Mouse (Mus musculus): ENCODE measurements around the gene Tm7sf2. TPM values are rescaled to one million over a fixed set of nuclear protein-coding genes. Genes with fewer than 3 reads are reported as not detected.
A peak's percentile ranks its signal among the peaks of the same experiment; 100 is the strongest.
"Not testable (repeated sequence)": the region's sequence is repeated elsewhere in the genome, so short reads cannot be mapped to it uniquely, and the experiment has no call there.

Tm7sf2 gene
- polyA plus RNA-seq, 1 experiment from 2014 or later = 22.1 TPM

GRCm38 (mm10) chr19:6048681-6049410, 19.3 kb downstream of the Tm7sf2 start:
- Histone ChIP-seq H3K9ac (ENCODE audit: low read depth, low read length) (no peak overlapping the region), H3K36me3 (ENCODE audit: control insufficient read depth, insufficient read depth, low read length) (peaks cover 60% of the 10 kb centered on the region), H3K9me3 (ENCODE audit: control insufficient read depth, low read length) (no peaks in the 10 kb centered on the region), H3K4me3 (ENCODE audit: low read length) (no peak overlapping the region), H3K4me2 (replicated peaks; ENCODE audit: low read depth, low read length) (no peak overlapping the region), H3K27ac (ENCODE audit: low read depth, low read length) (no peak overlapping the region), H3K27me3 (ENCODE audit: control insufficient read depth, insufficient read depth, low read length) (no peaks in the 10 kb centered on the region), H3K4me1 (ENCODE audit: control insufficient read depth, insufficient read depth, low read length) (peaks cover 9% of the 10 kb centered on the region)
- WGBS = 87% methylated on average over 11 of the region's 11 CpGs
- ATAC-seq (ENCODE audit: low FRiP score, low TSS enrichment) = no peak

DNA sequence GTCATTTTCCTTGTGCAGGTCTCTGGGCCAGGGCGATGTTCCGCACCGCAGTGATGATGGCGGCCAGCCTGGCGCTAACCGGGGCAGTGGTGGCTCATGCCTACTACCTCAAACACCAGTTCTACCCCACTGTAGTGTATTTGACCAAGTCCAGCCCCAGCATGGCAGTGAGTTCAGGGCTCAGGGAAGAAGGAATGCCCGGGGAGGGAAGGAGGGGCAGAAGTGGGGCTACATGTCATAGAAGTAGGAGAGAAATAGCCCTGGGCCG, 20.3 kb downstream of the Tm7sf2 start:
- no peak for ATAC-seq (ENCODE audit: low FRiP score, low TSS enrichment)
- H3K36me3 ChIP-seq (ENCODE audit: control insufficient read depth, insufficient read depth, low read length) = peaks cover 50% of the 10 kb centered on the region
- H3K9ac ChIP-seq (ENCODE audit: low read depth, low read length) = peak overlapping the region; percentile 89; the same call in 1 of the 2 replicates
- no peak overlapping the region for H3K27ac ChIP-seq (ENCODE audit: low read depth, low read length)
- H3K4me3 ChIP-seq (ENCODE audit: low read length) = peak overlapping the region; percentile 95
- H3K4me2 ChIP-seq (replicated peaks; ENCODE audit: low read depth, low read length) = peak overlapping the region; percentile 93
- no peaks in the 10 kb centered on the region for H3K9me3 ChIP-seq (ENCODE audit: control insufficient read depth, low read length)
- peaks cover 9% of the 10 kb centered on the region for H3K4me1 ChIP-seq (ENCODE audit: control insufficient read depth, insufficient read depth, low read length)
- 87% methylated on average over 8 of the region's 8 CpGs for whole genome bisulfite sequencing
- no peaks in the 10 kb centered on the region for H3K27me3 ChIP-seq (ENCODE audit: control insufficient read depth, insufficient read depth, low read length)

- no peaks in the 10 kb centered on the region for H3K9me3 ChIP-seq (ENCODE audit: control insufficient read depth, low read length)
- WGBS = under 1% methylated on average over 31 of the region's 44 CpGs
These were observed 20.8 kb downstream of the Tm7sf2 start for GRCm38 (mm10) chr19:6047154-6047898.

DNA sequence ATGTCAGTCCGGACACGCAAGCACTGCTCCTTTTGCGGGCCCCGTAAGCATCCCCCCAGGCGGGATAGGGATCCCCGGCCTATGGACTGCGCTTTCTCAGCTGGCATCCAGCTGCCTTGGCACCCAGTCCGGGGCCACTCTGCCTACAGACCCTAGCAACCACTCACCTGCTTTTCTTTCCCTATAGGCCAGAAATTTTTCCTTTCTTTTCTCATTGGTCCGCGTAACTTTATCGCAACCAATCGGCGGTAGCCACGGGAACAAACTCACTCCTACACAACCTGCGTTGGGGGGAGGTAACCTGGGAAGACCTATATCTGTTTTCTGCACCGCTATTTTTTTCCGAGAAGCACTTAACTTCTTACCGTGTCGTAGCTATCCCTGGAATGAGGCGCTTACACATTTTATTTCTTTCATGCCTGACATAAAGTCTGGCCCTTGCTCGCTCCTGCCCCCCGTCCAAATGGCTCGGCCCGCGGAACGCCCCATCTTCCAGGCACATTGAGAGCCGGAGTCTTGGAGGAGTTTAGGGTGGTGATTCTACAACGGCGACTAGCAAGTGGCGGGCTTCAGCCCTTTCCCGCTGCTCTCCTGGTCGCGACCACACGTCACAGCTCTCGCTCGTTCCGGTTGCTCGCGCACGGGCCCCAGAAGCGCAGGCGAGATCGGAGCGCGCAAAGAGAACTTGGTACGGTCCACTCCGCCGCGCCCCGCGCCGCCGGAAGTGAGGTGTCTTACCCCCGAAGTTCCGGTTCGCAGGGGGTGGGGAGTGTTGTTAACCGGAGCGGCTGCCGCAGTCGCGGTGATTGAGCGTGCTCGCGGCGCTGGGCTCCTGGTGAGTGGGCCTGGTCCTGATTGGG, 21.6 kb downstream of the Tm7sf2 start, which contains the start of gene Syvn1:
TSS of gene Syvn1 (plus strand) at position 283 of the 860 bp plus-strand sequence.
- peak within 1 kb of the TSS; percentile 89 for H3K9ac ChIP-seq (ENCODE audit: low read depth, low read length)
- peak within 1 kb of the TSS; percentile 95 for H3K4me3 ChIP-seq (ENCODE audit: low read length)
- H3K27ac ChIP-seq (ENCODE audit: low read depth, low read length) = peak within 1 kb of the TSS; percentile 99
- no peaks in the 10 kb centered on the region for H3K9me3 ChIP-seq (ENCODE audit: control insufficient read depth, low read length)
- under 1% methylated on average over 65 of the region's 65 CpGs for WGBS
- no peaks in the 10 kb centered on the region for H3K27me3 ChIP-seq (ENCODE audit: control insufficient read depth, insufficient read depth, low read length)
- H3K4me2 ChIP-seq (replicated peaks; ENCODE audit: low read depth, low read length) = peak within 1 kb of the TSS; percentile 93
- peaks cover 37% of the 10 kb centered on the region for H3K36me3 ChIP-seq (ENCODE audit: control insufficient read depth, insufficient read depth, low read length)
- ATAC-seq (ENCODE audit: low FRiP score, low TSS enrichment) = peak; percentile 85
- H3K4me1 ChIP-seq (ENCODE audit: control insufficient read depth, insufficient read depth, low read length) = peaks cover 12% of the 10 kb centered on the region

More at GRCm38 (mm10) chr19:6047154-6047898, 20.8 kb downstream of the Tm7sf2 start:
- Histone ChIP-seq H3K4me1 (ENCODE audit: control insufficient read depth, insufficient read depth, low read length) (peaks cover 9% of the 10 kb centered on the region), H3K27me3 (ENCODE audit: control insufficient read depth, insufficient read depth, low read length) (no peaks in the 10 kb centered on the region), H3K4me3 (ENCODE audit: low read length) (peak overlapping the region; percentile 95), H3K27ac (ENCODE audit: low read depth, low read length) (peak overlapping the region; percentile 99), H3K36me3 (ENCODE audit: control insufficient read depth, insufficient read depth, low read length) (peaks cover 45% of the 10 kb centered on the region), H3K9ac (ENCODE audit: low read depth, low read length) (peak overlapping the region; percentile 89), H3K4me2 (replicated peaks; ENCODE audit: low read depth, low read length) (peak overlapping the region; percentile 93)
- ATAC-seq (ENCODE audit: low FRiP score, low TSS enrichment) = peak; percentile 34

- peaks cover 28% of the 10 kb centered on the region for H3K36me3 ChIP-seq (ENCODE audit: control insufficient read depth, insufficient read depth, low read length)
- no peaks in the 10 kb centered on the region for H3K27me3 ChIP-seq (ENCODE audit: control insufficient read depth, insufficient read depth, low read length)
- H3K4me1 ChIP-seq (ENCODE audit: control insufficient read depth, insufficient read depth, low read length) = peaks cover 12% of the 10 kb centered on the region
- peak overlapping the region; percentile 99 for H3K27ac ChIP-seq (ENCODE audit: low read depth, low read length)
- ATAC-seq (ENCODE audit: low FRiP score, low TSS enrichment) = peak; percentile 53
- no peaks in the 10 kb centered on the region for H3K9me3 ChIP-seq (ENCODE audit: control insufficient read depth, low read length)
- WGBS = 17% methylated on average over 20 of the region's 20 CpGs
- peak overlapping the region; percentile 95 for H3K4me3 ChIP-seq (ENCODE audit: low read length)
- H3K4me2 ChIP-seq (replicated peaks; ENCODE audit: low read depth, low read length) = peak overlapping the region; percentile 93
- H3K9ac ChIP-seq (ENCODE audit: low read depth, low read length) = peak overlapping the region; percentile 89
These were observed 22.5 kb downstream of the Tm7sf2 start for GRCm38 (mm10) chr19:6045366-6046293.

DNA sequence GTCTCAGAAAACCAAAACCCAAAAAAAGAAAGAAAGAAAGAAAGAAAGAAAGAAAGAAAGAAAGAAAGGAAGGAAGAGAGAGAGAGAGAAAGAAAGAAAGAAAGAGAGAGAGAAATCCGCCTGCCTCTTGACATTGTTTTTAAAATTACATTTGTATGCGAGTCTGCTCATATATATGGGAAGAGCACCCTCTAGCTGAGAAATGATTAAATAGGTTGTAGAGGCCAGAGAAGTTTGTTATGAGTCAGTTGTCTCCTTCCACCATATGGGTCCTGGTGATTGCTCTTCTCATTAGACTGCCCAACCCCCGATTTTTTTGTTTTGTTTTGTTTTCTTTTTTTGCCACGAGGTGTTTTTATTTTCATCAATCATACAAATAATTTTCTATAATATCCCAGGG, 24.1 kb downstream of the Tm7sf2 start:
- WGBS = 61% methylated on average over 4 of the region's 4 CpGs
- H3K9ac ChIP-seq (ENCODE audit: low read depth, low read length); H3K9me3 ChIP-seq (ENCODE audit: control insufficient read depth, low read length); H3K4me3 ChIP-seq (ENCODE audit: low read length); H3K27ac ChIP-seq (ENCODE audit: low read depth, low read length); H3K4me2 ChIP-seq (replicated peaks; ENCODE audit: low read depth, low read length); ATAC-seq (ENCODE audit: low FRiP score, low TSS enrichment); H3K27me3 ChIP-seq (ENCODE audit: control insufficient read depth, insufficient read depth, low read length): not testable (repeated sequence)
- Histone ChIP-seq H3K4me1 (ENCODE audit: control insufficient read depth, insufficient read depth, low read length) (peaks cover 12% of the 10 kb centered on the region), H3K36me3 (ENCODE audit: control insufficient read depth, insufficient read depth, low read length) (peaks cover 13% of the 10 kb centered on the region)

DNA sequence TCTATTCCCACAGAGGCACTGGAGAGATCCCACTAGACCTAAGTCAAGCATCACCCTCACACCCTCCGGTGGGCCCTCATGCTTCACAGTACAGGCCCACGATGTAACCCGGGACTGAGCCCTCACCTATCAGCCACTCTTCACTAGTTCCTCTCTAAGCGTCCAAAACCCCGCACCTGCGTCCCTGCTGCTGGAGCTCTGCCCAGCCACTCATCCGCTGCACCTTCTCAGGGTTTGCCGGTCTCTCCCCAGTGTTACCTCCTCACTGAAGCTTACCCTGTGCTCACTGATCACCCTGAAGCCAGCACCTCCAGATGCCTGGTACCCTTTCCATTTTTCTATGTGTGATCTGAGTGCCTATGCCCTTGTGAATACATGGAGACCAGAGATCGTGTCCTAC, 25.9 kb downstream of the Tm7sf2 start:
- H3K4me2 ChIP-seq (replicated peaks; ENCODE audit: low read depth, low read length) = no peak overlapping the region
- no peak overlapping the region for H3K27ac ChIP-seq (ENCODE audit: low read depth, low read length)
- ATAC-seq (ENCODE audit: low FRiP score, low TSS enrichment) = no peak
- H3K9ac ChIP-seq (ENCODE audit: low read depth, low read length) = no peak overlapping the region
- no peaks in the 10 kb centered on the region for H3K27me3 ChIP-seq (ENCODE audit: control insufficient read depth, insufficient read depth, low read length)
- H3K4me1 ChIP-seq (ENCODE audit: control insufficient read depth, insufficient read depth, low read length) = peaks cover 3% of the 10 kb centered on the region; the same call in 1 of the 2 replicates
- H3K9me3 ChIP-seq (ENCODE audit: control insufficient read depth, low read length) = no peaks in the 10 kb centered on the region
- WGBS = 80% methylated on average over 9 of the region's 9 CpGs
- no peaks in the 10 kb centered on the region for H3K36me3 ChIP-seq (ENCODE audit: control insufficient read depth, insufficient read depth, low read length)
- no peak overlapping the region for H3K4me3 ChIP-seq (ENCODE audit: low read length)

- H3K9me3 ChIP-seq (ENCODE audit: control insufficient read depth, low read length) = no peaks in the 10 kb centered on the region
- no peaks in the 10 kb centered on the region for H3K36me3 ChIP-seq (ENCODE audit: control insufficient read depth, insufficient read depth, low read length)
- H3K9ac ChIP-seq (ENCODE audit: low read depth, low read length) = no peak overlapping the region
- H3K27ac ChIP-seq (ENCODE audit: low read depth, low read length) = no peak overlapping the region
- no peak overlapping the region for H3K4me2 ChIP-seq (replicated peaks; ENCODE audit: low read depth, low read length)
- no peak for ATAC-seq (ENCODE audit: low FRiP score, low TSS enrichment)
- H3K4me3 ChIP-seq (ENCODE audit: low read length) = no peak overlapping the region
- no peaks in the 10 kb centered on the region for H3K27me3 ChIP-seq (ENCODE audit: control insufficient read depth, insufficient read depth, low read length)
- H3K4me1 ChIP-seq (ENCODE audit: control insufficient read depth, insufficient read depth, low read length) = 0 out of 2 replicates have a peak, but pooled peaks cover 3% of the 10 kb centered on the region
These were observed 28.2 kb downstream of the Tm7sf2 start for GRCm38 (mm10) chr19:6040002-6040401.
